Mouse (Mus musculus) lung, embryonic 14.5 days (tissue): ENCODE data around the gene Arhgap21. TPM values are rescaled to one million over a fixed set of nuclear protein-coding genes. Genes with fewer than 3 reads are reported as not detected.

ENCODE experiments used
- ATAC-seq: fragments of 200-750 bp; cut with Nextera tagmentation; 2 replicates; pipeline ENCODE4 v1.8.0; 2017; ENCODE audit warnings: mild to moderate bottlenecking, moderate TSS enrichment, moderate library complexity; ENCODE audit not compliant: insufficient read depth
- DNase-seq: peaks from one replicate; pipeline ENCODE4 v3.0.0-alpha.2; 2015
- H3K27ac ChIP-seq: fragments of 300-500 bp; sonication (generic); 2 replicates; pipeline ENCODE4 v1.5.1; 2014; ENCODE audit warnings: low read depth, mild to moderate bottlenecking, moderate library complexity
- H3K27me3 ChIP-seq: fragments of 300-500 bp; sonication (generic); 2 replicates; pipeline ENCODE4 v1.6.1; 2014; ENCODE audit warnings: low read length, control low read depth; ENCODE audit not compliant: insufficient read depth
- H3K36me3 ChIP-seq: fragments of 300-500 bp; sonication (generic); 2 replicates; pipeline ENCODE4 v1.6.1; 2014; ENCODE audit warnings: control low read depth; ENCODE audit not compliant: insufficient read depth
- H3K4me1 ChIP-seq: fragments of 300-500 bp; sonication (generic); 2 replicates; pipeline ENCODE4 v1.6.1; 2014; ENCODE audit warnings: antibody characterized with exemption, control low read depth; ENCODE audit not compliant: insufficient read depth
- H3K4me2 ChIP-seq: fragments of 300-500 bp; sonication (generic); 2 replicates; pipeline ENCODE4 v1.6.1; 2014; ENCODE audit warnings: mild to moderate bottlenecking
- H3K4me3 ChIP-seq: fragments of 300-500 bp; sonication (generic); 2 replicates; pipeline ENCODE4 v1.5.1; 2014; ENCODE audit warnings: low read depth, low read length
- H3K9ac ChIP-seq: fragments of 300-500 bp; sonication (generic); 2 replicates; pipeline ENCODE4 v1.6.1; 2014
- H3K9me3 ChIP-seq: fragments of 300-500 bp; sonication (generic); 2 replicates; pipeline ENCODE4 v1.6.1; 2016; ENCODE audit warnings: low read depth, low read length, control low read depth
- CTCF ChIP-seq: IDR thresholded peaks from 2 replicates; pipeline ENCODE4 v1.5.1; 2016; ENCODE audit warnings: antibody characterized with exemption, low read depth
- WGBS: fragments of 180-500 bp; shearing (Covaris S2); extraction: QIAGEN DNeasy Blood & Tissue Kit; methylation state at CpG from one replicate; pipeline ENCODE4 v1.1.7; 2014; 5-methylcytosine and 5-hydroxymethylcytosine counted together
- polyA plus RNA-seq: library from polyadenylated mRNA; unstranded; fragments of >200 nt; fragmentation: Nextera tagmentation; extraction: Ambion mirVana; gene quantifications from 2 replicates; pipeline ENCODE4 v1.2.1, GENCODE M21; 2014

Gene Arhgap21
- polyA plus RNA-seq, 1 experiment from 2014 or later = 22.1 TPM

GRCm38 (mm10) chr2:20868052-20868451 is 100.6 kb downstream of the Arhgap21 start:
- no peak overlapping the region for H3K4me3 ChIP-seq
- H3K9me3 ChIP-seq = no peaks in the 10 kb centered on the region
- TF ChIP-seq CTCF = no peak
- no peak for DNase-seq
- no peak overlapping the region for H3K9ac ChIP-seq
- no peak overlapping the region for H3K4me2 ChIP-seq
- H3K27ac ChIP-seq = no peak overlapping the region
- no peaks in the 10 kb centered on the region for H3K27me3 ChIP-seq
- peak; percentile 44; the same call in 1 of the 2 replicates for ATAC-seq
- no peaks in the 10 kb centered on the region for H3K4me1 ChIP-seq
- H3K36me3 ChIP-seq = peaks cover 25% of the 10 kb centered on the region

DNA sequence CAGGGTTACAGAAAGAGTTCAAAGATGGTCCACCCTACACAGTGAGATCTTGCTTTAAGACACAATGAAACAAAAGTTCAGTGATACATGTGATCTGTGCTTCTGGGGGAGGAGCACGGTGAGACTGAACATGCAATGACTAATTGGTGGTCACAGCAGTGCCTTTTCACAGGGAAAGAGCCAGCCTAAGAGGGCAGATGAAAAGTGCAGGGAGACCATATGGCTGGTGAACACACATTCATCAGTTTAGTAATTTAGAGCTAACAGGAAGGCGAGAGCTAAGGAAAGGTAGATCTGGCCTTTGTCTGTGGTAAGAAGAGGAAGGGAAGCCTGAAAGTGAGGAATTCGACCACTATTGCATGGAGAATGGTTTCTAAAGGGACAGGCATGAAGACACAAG is 102.9 kb downstream of the Arhgap21 start:
- Histone ChIP-seq H3K27ac (no peak overlapping the region), H3K9ac (no peak overlapping the region), H3K27me3 (no peaks in the 10 kb centered on the region), H3K4me3 (no peak overlapping the region), H3K36me3 (peaks cover 42% of the 10 kb centered on the region), H3K4me2 (no peak overlapping the region), H3K9me3 (no peaks in the 10 kb centered on the region), H3K4me1 (no peaks in the 10 kb centered on the region)
- no peak for TF ChIP-seq CTCF
- 86% methylated on average over 3 of the region's 3 CpGs for WGBS
- no peak for DNase-seq
- no peak for ATAC-seq

GRCm38 (mm10) chr2:20864569-20864968 is 104.1 kb downstream of the Arhgap21 start:
- DNase-seq = peak; percentile 14
- WGBS = 65% methylated on average over 2 of the region's 2 CpGs
- Histone ChIP-seq H3K4me1 (no peaks in the 10 kb centered on the region), H3K4me3 (no peak overlapping the region), H3K9me3 (no peaks in the 10 kb centered on the region), H3K27ac (no peak overlapping the region), H3K27me3 (no peaks in the 10 kb centered on the region), H3K9ac (no peak overlapping the region), H3K4me2 (no peak overlapping the region), H3K36me3 (peaks cover 53% of the 10 kb centered on the region)
- no peak for TF ChIP-seq CTCF
- ATAC-seq = no peak; the same call in 1 of the 2 replicates

GRCm38 (mm10) chr2:20860756-20861155 is 107.9 kb downstream of the Arhgap21 start:
- Histone ChIP-seq H3K4me1 (no peaks in the 10 kb centered on the region), H3K4me2 (no peak overlapping the region), H3K27ac (no peak overlapping the region), H3K36me3 (peaks cover 78% of the 10 kb centered on the region), H3K9ac (no peak overlapping the region), H3K27me3 (no peaks in the 10 kb centered on the region), H3K4me3 (no peak overlapping the region), H3K9me3 (no peaks in the 10 kb centered on the region)
- DNase-seq (no peak), ATAC-seq (no peak)
- 83% methylated on average over 5 of the region's 5 CpGs for WGBS
- no peak for TF ChIP-seq CTCF

DNA sequence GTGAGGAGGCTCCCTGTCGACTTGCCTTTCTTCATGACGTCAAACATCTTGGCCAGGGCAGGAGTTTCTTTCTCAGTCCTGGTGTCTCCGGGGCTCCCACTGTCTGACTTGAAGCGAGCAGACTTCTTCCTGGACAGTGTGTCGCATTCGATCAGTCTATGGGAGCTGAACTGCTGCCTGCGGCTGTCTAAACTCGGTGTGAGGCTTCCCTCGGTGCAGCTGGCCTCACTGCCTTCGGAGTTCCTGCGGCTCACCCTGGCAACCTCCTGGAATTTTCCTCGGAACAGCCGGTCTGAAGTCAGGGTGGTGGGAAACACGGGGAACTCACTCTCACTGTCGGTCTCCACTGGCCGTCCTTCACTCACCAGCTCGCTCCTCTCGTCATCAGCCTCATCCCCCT is 119.3 kb downstream of the Arhgap21 start:
- WGBS = 86% methylated on average over 18 of the region's 18 CpGs
- Histone ChIP-seq H3K4me2 (no peak overlapping the region), H3K27me3 (no peaks in the 10 kb centered on the region), H3K36me3 (peaks cover 65% of the 10 kb centered on the region), H3K9me3 (no peaks in the 10 kb centered on the region), H3K4me3 (no peak overlapping the region), H3K27ac (no peak overlapping the region), H3K4me1 (no peaks in the 10 kb centered on the region), H3K9ac (no peak overlapping the region)
- no peak for TF ChIP-seq CTCF
- DNase-seq (no peak), ATAC-seq (no peak)

GRCm38 (mm10) chr2:20831608-20832406 is 136.9 kb downstream of the Arhgap21 start:
- Histone ChIP-seq H3K9me3 (no peaks in the 10 kb centered on the region), H3K9ac (no peak overlapping the region), H3K4me2 (no peak overlapping the region), H3K27me3 (no peaks in the 10 kb centered on the region), H3K4me1 (no peaks in the 10 kb centered on the region), H3K4me3 (no peak overlapping the region), H3K27ac (no peak overlapping the region), H3K36me3 (no peaks in the 10 kb centered on the region)
- no peak for ATAC-seq
- WGBS = 70% methylated on average over 3 of the region's 3 CpGs
- no peak for DNase-seq
- no peak for TF ChIP-seq CTCF

- H3K4me3 ChIP-seq = no peak overlapping the region
- DNase-seq (no peak), ATAC-seq (no peak)
- H3K9ac ChIP-seq = no peak overlapping the region
- H3K36me3 ChIP-seq = no peaks in the 10 kb centered on the region
- no peak overlapping the region for H3K27ac ChIP-seq
- H3K27me3 ChIP-seq = no peaks in the 10 kb centered on the region
- 62% methylated on average over 3 of the region's 3 CpGs for WGBS
- H3K4me2 ChIP-seq = no peak overlapping the region
- H3K9me3 ChIP-seq = no peaks in the 10 kb centered on the region
- no peaks in the 10 kb centered on the region for H3K4me1 ChIP-seq
- TF ChIP-seq CTCF = no peak
Observed at GRCm38 (mm10) chr2:20830882-20831281, 137.8 kb downstream of the Arhgap21 start.

- no peak overlapping the region for H3K27ac ChIP-seq
- H3K9ac ChIP-seq = no peak overlapping the region
- H3K4me1 ChIP-seq = no peaks in the 10 kb centered on the region
- H3K4me2 ChIP-seq = no peak overlapping the region
- ATAC-seq (no peak), DNase-seq (no peak)
- no peaks in the 10 kb centered on the region for H3K36me3 ChIP-seq
- H3K27me3 ChIP-seq = no peaks in the 10 kb centered on the region
- H3K4me3 ChIP-seq = no peak overlapping the region
- no peaks in the 10 kb centered on the region for H3K9me3 ChIP-seq
- TF ChIP-seq CTCF = no peak
Observed at GRCm38 (mm10) chr2:20826258-20826657, 142.4 kb downstream of the Arhgap21 start.
